Mouse (Mus musculus) adipose tissue, adult 10 weeks (tissue): ENCODE results near the gene Il6. TPM values are rescaled to one million over a fixed set of nuclear protein-coding genes. Genes with fewer than 3 reads are reported as not detected.

ENCODE experiments used
- polyA plus RNA-seq: library from polyadenylated mRNA; stranded (reverse); fragments of 350-450 nt; fragmentation: Illumina TruSeq; extraction: RNeasy Lipid Tissue Mini Kit (QIAGEN cat#74804); gene quantifications from one replicate; pipeline ENCODE4 v1.2.3, GENCODE M21; 2014; ENCODE audit warnings: low read depth, low replicate concordance

Il6 gene
- polyA plus RNA-seq = 0.29 TPM

DNA sequence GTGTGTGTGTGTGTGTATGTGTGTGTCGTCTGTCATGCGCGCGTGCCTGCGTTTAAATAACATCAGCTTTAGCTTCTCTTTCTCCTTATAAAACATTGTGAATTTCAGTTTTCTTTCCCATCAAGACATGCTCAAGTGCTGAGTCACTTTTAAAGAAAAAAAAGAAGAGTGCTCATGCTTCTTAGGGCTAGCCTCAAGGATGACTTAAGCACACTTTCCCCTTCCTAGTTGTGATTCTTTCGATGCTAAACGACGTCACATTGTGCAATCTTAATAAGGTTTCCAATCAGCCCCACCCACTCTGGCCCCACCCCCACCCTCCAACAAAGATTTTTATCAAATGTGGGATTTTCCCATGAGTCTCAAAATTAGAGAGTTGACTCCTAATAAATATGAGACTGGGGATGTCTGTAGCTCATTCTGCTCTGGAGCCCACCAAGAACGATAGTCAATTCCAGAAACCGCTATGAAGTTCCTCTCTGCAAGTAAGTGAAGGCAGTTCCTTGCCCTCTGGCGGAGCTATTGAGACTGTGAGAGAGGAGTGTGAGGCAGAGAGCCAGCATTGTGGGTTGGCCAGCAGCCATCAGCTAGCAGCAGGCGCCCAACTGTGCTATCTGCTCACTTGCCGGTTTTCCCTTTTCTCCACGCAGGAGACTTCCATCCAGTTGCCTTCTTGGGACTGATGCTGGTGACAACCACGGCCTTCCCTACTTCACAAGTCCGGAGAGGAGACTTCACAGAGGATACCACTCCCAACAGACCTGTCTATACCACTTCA is at the start of gene Il6:
Gene Il6, plus strand, starts transcription at position 389 of the 778 bp plus-strand sequence.

Other genes starting within 250 kb of the Il6 start
- gene Tyms, start 60.5 kb downstream of the Il6 start, polyA plus RNA-seq = 11.4 TPM
- gene Garem2, start 92.0 kb downstream of the Il6 start, polyA plus RNA-seq = 0.10 TPM
- gene 3110082J24Rik, start 93.0 kb downstream of the Il6 start, polyA plus RNA-seq = not detected
- gene Hadha, start 142.0 kb downstream of the Il6 start, polyA plus RNA-seq = 108 TPM
- gene Hadhb, start 142.1 kb downstream of the Il6 start, polyA plus RNA-seq = 137 TPM
- gene Adgrf3, start 192.6 kb downstream of the Il6 start, polyA plus RNA-seq = 0.71 TPM
- gene Selenoi, start 219.5 kb downstream of the Il6 start, polyA plus RNA-seq = 13.3 TPM